Mouse (Mus musculus): ENCODE data around the gene Swi5. TPM values are rescaled to one million over a fixed set of nuclear protein-coding genes. Genes with fewer than 3 reads are reported as not detected.
"Not testable (repeated sequence)": the region's sequence is repeated elsewhere in the genome, so short reads cannot be mapped to it uniquely, and the experiment has no call there.

Swi5 gene
- total and polyA plus RNA-seq, 2 experiments from 2014 or later = 290 to 407 TPM

DNA sequence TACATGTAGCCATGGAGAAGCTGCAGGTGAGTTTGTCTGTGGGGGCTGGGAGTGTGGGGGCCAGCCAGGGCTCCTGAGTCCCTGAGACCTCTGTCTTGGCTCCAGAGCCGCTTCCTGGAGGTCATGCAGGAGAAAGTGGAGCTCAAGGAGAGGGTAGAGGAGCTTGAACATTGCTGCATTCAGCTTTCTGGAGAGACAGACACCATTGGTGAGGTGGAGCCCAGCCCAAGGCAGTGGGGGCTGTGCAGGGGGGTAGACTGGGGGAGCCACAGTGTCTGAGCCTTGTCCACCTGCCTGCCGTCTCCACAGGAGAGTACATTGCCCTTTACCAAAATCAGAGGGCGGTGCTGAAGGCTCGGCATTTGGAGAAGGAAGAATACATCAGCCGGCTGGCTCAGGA lies 17.8 kb upstream of the Swi5 start:
- Histone ChIP-seq H3K36me3 (ENCODE audit: insufficient read depth) (peaks cover 90% of the 10 kb centered on the region), H3K9me3 (ENCODE audit: low read length) (no peaks in the 10 kb centered on the region), H3K27me3 (ENCODE audit: insufficient read depth, low read length) (no peaks in the 10 kb centered on the region), H3K4me2 (ENCODE audit: low read depth) (no peak overlapping the region), H3K9ac (no peak overlapping the region), H3K4me3 (ENCODE audit: low read depth, low read length) (no peak overlapping the region), H3K27ac (ENCODE audit: low read depth, low read length) (no peak overlapping the region), H3K4me1 (ENCODE audit: insufficient read depth) (no peaks in the 10 kb centered on the region)
- ATAC-seq (no peak), DNase-seq (no peak)
- 90% methylated on average over 5 of the region's 5 CpGs for WGBS
- no peak for TF ChIP-seq CTCF (IDR thresholded peaks at IDR 0.05; ENCODE audit: low read depth)

DNA sequence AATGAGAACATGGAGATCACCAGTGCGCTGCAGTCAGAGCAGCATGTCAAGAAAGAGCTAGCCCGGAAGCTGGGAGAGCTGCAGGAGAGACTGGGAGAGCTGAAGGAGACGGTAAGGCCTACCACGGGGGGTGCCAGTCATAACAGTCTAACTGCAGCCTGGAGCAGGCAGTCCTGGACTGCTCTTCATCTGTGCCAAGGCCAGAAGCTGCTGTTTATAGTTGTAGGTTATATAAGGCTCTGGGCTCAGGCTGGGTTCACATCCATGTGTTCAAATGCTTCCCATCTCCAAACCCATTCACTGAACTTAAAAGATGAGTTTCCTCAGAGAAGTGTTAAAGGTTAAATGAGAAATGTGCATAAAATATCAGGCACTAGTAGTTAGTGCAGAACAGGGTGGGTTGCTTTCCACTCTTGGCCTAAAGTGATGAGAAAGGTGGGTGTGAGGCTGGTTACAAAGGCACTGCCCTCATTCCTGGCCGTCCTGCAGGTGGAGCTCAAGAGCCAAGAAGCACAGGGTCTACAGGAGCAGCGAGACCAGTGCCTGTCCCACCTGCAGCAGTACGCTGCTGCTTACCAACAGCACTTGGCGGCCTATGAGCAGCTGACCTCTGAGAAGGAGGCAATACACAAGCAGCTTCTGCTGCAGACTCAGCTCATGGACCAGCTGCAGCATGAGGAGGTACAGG lies 16.4 kb upstream of the Swi5 start:
- peak; percentile 71 for TF ChIP-seq CTCF (IDR thresholded peaks at IDR 0.05; ENCODE audit: low read depth)
- Histone ChIP-seq H3K4me3 (ENCODE audit: low read depth, low read length) (no peak overlapping the region), H3K4me2 (ENCODE audit: low read depth) (no peak overlapping the region), H3K27me3 (ENCODE audit: insufficient read depth, low read length) (no peaks in the 10 kb centered on the region), H3K4me1 (ENCODE audit: insufficient read depth) (no peaks in the 10 kb centered on the region), H3K27ac (ENCODE audit: low read depth, low read length) (no peak overlapping the region), H3K9ac (no peak overlapping the region), H3K9me3 (ENCODE audit: low read length) (no peaks in the 10 kb centered on the region), H3K36me3 (ENCODE audit: insufficient read depth) (peaks cover 81% of the 10 kb centered on the region)
- DNase-seq (no peak), ATAC-seq (peak; percentile 35; the same call in 1 of the 2 replicates)
- WGBS = 55% methylated on average over 8 of the region's 8 CpGs

DNA sequence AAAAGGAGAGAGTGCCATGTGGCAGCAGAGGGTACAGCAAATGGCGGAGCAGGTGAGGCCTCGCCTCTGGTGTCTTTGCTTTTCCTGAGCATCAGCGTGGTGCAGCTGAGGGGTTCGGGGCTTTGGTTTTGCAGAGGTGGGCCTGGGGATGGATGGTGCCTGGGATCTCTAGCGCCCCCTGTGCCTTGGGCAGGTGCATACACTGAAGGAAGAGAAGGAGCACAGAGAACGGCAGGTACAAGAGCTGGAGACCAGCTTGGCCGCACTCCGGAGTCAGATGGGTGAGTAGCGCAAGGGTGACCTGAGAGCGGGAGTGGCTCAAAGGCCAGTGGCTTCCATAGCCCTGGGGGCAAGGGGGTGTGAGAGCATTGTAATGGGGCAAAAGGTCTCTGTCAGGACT lies 15.1 kb upstream of the Swi5 start:
- no peak overlapping the region for H3K4me3 ChIP-seq (ENCODE audit: low read depth, low read length)
- ATAC-seq = no peak
- WGBS = 90% methylated on average over 10 of the region's 10 CpGs
- peaks cover 85% of the 10 kb centered on the region for H3K36me3 ChIP-seq (ENCODE audit: insufficient read depth)
- DNase-seq = no peak
- no peaks in the 10 kb centered on the region for H3K4me1 ChIP-seq (ENCODE audit: insufficient read depth)
- peak; percentile 28; the same call in 1 of the 2 replicates for TF ChIP-seq CTCF (IDR thresholded peaks at IDR 0.05; ENCODE audit: low read depth)
- no peak overlapping the region for H3K27ac ChIP-seq (ENCODE audit: low read depth, low read length)
- H3K27me3 ChIP-seq (ENCODE audit: insufficient read depth, low read length) = no peaks in the 10 kb centered on the region
- no peak overlapping the region for H3K9ac ChIP-seq
- H3K9me3 ChIP-seq (ENCODE audit: low read length) = no peaks in the 10 kb centered on the region
- H3K4me2 ChIP-seq (ENCODE audit: low read depth) = no peak overlapping the region

DNA sequence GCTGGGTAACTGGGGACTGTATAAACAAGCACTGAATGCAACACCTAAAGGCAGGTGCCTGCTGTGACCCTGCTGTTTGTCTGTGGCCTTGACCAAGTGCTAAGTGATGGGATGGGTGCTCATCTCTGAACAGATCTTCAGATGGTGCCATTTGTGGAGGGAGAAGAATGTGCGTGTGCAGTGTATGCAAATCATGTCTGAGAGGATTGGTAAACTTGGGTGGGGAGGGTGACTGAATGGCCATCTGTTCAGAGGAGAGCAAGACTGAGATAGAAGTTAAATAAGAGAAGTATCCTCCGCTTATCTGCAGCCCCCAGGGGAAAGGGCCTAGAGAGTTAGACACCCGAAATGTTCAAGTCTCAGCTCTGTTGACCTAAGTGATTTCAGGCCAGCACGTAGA lies 11.6 kb upstream of the Swi5 start:
- ATAC-seq (no peak), DNase-seq (no peak)
- Histone ChIP-seq H3K9ac (no peak overlapping the region), H3K27ac (ENCODE audit: low read depth, low read length) (no peak overlapping the region), H3K4me2 (ENCODE audit: low read depth) (no peak overlapping the region), H3K9me3 (ENCODE audit: low read length) (no peaks in the 10 kb centered on the region), H3K4me1 (ENCODE audit: insufficient read depth) (no peaks in the 10 kb centered on the region), H3K4me3 (ENCODE audit: low read depth, low read length) (no peak overlapping the region), H3K36me3 (ENCODE audit: insufficient read depth) (peaks cover 69% of the 10 kb centered on the region), H3K27me3 (ENCODE audit: insufficient read depth, low read length) (no peaks in the 10 kb centered on the region)
- 89% methylated on average over 4 of the region's 4 CpGs for WGBS
- no peak for TF ChIP-seq CTCF (IDR thresholded peaks at IDR 0.05; ENCODE audit: low read depth)

DNA sequence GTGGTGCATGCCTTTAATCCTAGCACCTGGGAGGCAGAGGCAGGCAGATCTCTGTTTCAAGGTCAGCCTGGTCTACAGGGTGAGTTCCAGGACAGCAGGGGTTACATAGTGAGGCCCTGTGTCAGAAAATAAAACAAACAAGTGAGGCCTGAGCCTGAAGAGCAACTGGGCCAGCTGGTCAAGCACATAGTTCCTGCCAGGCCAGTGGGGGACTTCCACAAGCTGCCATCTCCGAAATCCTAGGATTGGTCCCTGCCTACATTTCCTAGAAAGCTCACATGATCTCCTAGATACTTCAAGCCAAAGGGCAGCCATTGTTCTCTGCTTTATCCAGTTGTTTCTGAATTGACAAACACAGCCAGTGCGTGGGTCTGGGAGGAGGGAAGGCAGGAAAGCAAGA lies 8.0 kb upstream of the Swi5 start:
- H3K4me1 ChIP-seq (ENCODE audit: insufficient read depth); H3K4me2 ChIP-seq (ENCODE audit: low read depth); ATAC-seq; H3K4me3 ChIP-seq (ENCODE audit: low read depth, low read length); H3K27me3 ChIP-seq (ENCODE audit: insufficient read depth, low read length); H3K9me3 ChIP-seq (ENCODE audit: low read length); H3K9ac ChIP-seq; DNase-seq; H3K27ac ChIP-seq (ENCODE audit: low read depth, low read length): not testable (repeated sequence)
- H3K36me3 ChIP-seq (ENCODE audit: insufficient read depth) = peaks cover 41% of the 10 kb centered on the region
- WGBS = 79% methylated on average over 2 of the region's 2 CpGs

DNA sequence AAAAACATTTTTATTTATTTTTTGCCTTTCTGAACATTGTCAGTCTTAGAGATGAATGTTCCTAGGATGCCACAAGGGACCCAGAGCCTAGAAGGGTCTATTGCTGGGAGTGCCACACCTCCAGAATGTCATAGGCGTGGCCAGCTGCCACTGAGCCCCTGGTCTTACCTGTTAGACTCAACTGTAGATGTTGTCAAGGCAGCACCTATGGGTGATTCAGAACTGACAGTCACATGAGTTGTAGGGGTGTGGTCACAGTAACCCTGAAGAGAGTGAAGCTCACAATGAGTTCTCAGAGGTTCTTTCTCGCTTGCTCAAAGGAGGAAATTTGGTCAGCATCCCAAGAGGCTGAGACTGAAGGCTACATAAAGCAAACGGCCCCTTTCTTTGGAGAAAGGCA lies 7.4 kb upstream of the Swi5 start:
- Histone ChIP-seq H3K36me3 (ENCODE audit: insufficient read depth) (peaks cover 39% of the 10 kb centered on the region), H3K4me3 (ENCODE audit: low read depth, low read length) (no peak overlapping the region), H3K4me1 (ENCODE audit: insufficient read depth) (no peaks in the 10 kb centered on the region), H3K27me3 (ENCODE audit: insufficient read depth, low read length) (no peaks in the 10 kb centered on the region), H3K9me3 (ENCODE audit: low read length) (no peaks in the 10 kb centered on the region), H3K4me2 (ENCODE audit: low read depth) (no peak overlapping the region), H3K9ac (no peak overlapping the region), H3K27ac (ENCODE audit: low read depth, low read length) (no peak overlapping the region)
- no peak for TF ChIP-seq CTCF (IDR thresholded peaks at IDR 0.05; ENCODE audit: low read depth)
- DNase-seq (no peak), ATAC-seq (no peak)
- 91% methylated on average over 3 of the region's 3 CpGs for WGBS

DNA sequence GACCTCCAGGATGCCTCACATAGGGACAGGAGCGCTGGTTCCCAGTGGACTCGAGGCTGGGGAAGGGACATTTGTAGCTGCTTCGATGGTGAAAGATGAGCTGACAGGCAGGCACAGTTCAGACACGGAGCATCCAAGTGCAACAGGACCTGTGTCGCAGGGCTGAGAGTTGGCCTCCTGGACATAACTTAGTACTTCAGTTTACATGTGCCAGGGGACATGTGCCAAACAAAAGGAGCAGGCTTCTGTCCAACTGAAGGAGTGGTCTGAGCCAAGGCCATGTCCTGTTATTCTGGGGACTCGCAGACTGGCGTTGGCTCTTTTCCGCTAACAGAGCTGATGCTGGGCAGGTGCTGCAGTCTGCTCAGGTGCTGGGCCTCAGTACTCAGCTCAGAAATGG lies 6.5 kb upstream of the Swi5 start:
- 76% methylated on average over 8 of the region's 8 CpGs for WGBS
- H3K27ac ChIP-seq (ENCODE audit: low read depth, low read length) = no peak overlapping the region
- ATAC-seq = no peak

More for the DNA sequence above, 6.5 kb upstream of the Swi5 start:
- Histone ChIP-seq H3K36me3 (ENCODE audit: insufficient read depth) (peaks cover 35% of the 10 kb centered on the region), H3K27me3 (ENCODE audit: insufficient read depth, low read length) (no peaks in the 10 kb centered on the region), H3K9me3 (ENCODE audit: low read length) (no peaks in the 10 kb centered on the region), H3K4me2 (ENCODE audit: low read depth) (no peak overlapping the region), H3K4me3 (ENCODE audit: low read depth, low read length) (no peak overlapping the region), H3K4me1 (ENCODE audit: insufficient read depth) (peaks cover 2% of the 10 kb centered on the region), H3K9ac (no peak overlapping the region)
- TF ChIP-seq CTCF (IDR thresholded peaks at IDR 0.05; ENCODE audit: low read depth) = no peak
- no peak for DNase-seq
